Mouse (Mus musculus): ENCODE data around the gene Zfp821.

The Zfp821 gene

GRCm38 (mm10) chr8:109705320-109706075 is at the start of gene Zfp821:
Gene Zfp821 (plus strand): TSS chr8:109705546.
- DNase-seq (ENCODE audit: low spot score) = peak; percentile 96

GRCm38 (mm10) chr8:109656860-109657259 is 48.5 kb upstream of the Zfp821 start:
- no peak for DNase-seq (ENCODE audit: low spot score)

GRCm38 (mm10) chr8:109662328-109662727 is 43.0 kb upstream of the Zfp821 start:
- DNase-seq (ENCODE audit: low spot score) = no peak

- no peak for DNase-seq (ENCODE audit: low spot score)
These were observed 38.7 kb upstream of the Zfp821 start for GRCm38 (mm10) chr8:109666616-109667015.

GRCm38 (mm10) chr8:109672656-109673055 is 32.7 kb upstream of the Zfp821 start:
- no peak for DNase-seq (ENCODE audit: low spot score)

GRCm38 (mm10) chr8:109673596-109673995 is 31.8 kb upstream of the Zfp821 start:
- no peak for DNase-seq (ENCODE audit: low spot score)

GRCm38 (mm10) chr8:109675896-109676643 is 29.3 kb upstream of the Zfp821 start:
- DNase-seq (ENCODE audit: low spot score) = no peak

GRCm38 (mm10) chr8:109681535-109681934 is 23.8 kb upstream of the Zfp821 start:
- no peak for DNase-seq (ENCODE audit: low spot score)

GRCm38 (mm10) chr8:109682120-109682519 is 23.2 kb upstream of the Zfp821 start:
- no peak for DNase-seq (ENCODE audit: low spot score)

GRCm38 (mm10) chr8:109687248-109687647 is 18.1 kb upstream of the Zfp821 start:
- no peak for DNase-seq (ENCODE audit: low spot score)

GRCm38 (mm10) chr8:109691769-109692168 is 13.6 kb upstream of the Zfp821 start:
- DNase-seq (ENCODE audit: low spot score) = peak; percentile 49

- peak; percentile 71 for DNase-seq (ENCODE audit: low spot score)
These were observed 12.8 kb upstream of the Zfp821 start for GRCm38 (mm10) chr8:109692443-109693145.

GRCm38 (mm10) chr8:109693146-109693900 is 12.0 kb upstream of the Zfp821 start, which contains the start of gene Ist1:
Gene Ist1 (minus strand): TSS chr8:109693260.
- peak; percentile 100 for DNase-seq (ENCODE audit: low spot score)

- DNase-seq (ENCODE audit: low spot score) = peak; percentile 56
These were observed 11.2 kb upstream of the Zfp821 start for GRCm38 (mm10) chr8:109694154-109694553.

GRCm38 (mm10) chr8:109697754-109698153 is 7.6 kb upstream of the Zfp821 start:
- DNase-seq (ENCODE audit: low spot score) = no peak

- DNase-seq (ENCODE audit: low spot score) = no peak
These were observed 6.9 kb upstream of the Zfp821 start for GRCm38 (mm10) chr8:109698477-109698876.

- DNase-seq (ENCODE audit: low spot score) = peak; percentile 19
These were observed 604 bp upstream of the Zfp821 start for GRCm38 (mm10) chr8:109704565-109705319.

- peak; percentile 50 for DNase-seq (ENCODE audit: low spot score)
These were observed 929 bp downstream of the Zfp821 start for GRCm38 (mm10) chr8:109706076-109706873.

- peak; percentile 85 for DNase-seq (ENCODE audit: low spot score)
These were observed 1.5 kb downstream of the Zfp821 start for GRCm38 (mm10) chr8:109706874-109707237.

- DNase-seq (ENCODE audit: low spot score) = no peak
These were observed 2.6 kb downstream of the Zfp821 start for GRCm38 (mm10) chr8:109707921-109708320.
